Mouse (Mus musculus) large intestine, adult 2 months (tissue): ENCODE results near the gene Abcb7. TPM values are rescaled to one million over a fixed set of nuclear protein-coding genes. Genes with fewer than 3 reads are reported as not detected.

Experiments used
- polyA plus RNA-seq: library from polyadenylated mRNA; depleted of rRNA; stranded (reverse); fragments of >200 nt; gene quantifications from 2 replicates; pipeline ENCODE4 v1.2.3, GENCODE M21; 2012; rRNA removed

The Abcb7 gene
- polyA plus RNA-seq, 1 experiment: 2.6 TPM

Other genes starting within 250 kb of the Abcb7 start
- 0.01 TPM in 1 of 2 replicates, not detected in the other for gene Nexmif, start 212.7 kb downstream of the Abcb7 start, polyA plus RNA-seq
- gene Uprt, start 69.0 kb upstream of the Abcb7 start, polyA plus RNA-seq: 2.3 and 6.2 TPM in 2 replicates